Mouse (Mus musculus) brain, embryonic 14.5 days (tissue): ENCODE measurements around the gene Rps6kb1.

Experiments
- CTCF ChIP-seq: fragments of 200-500 bp; IDR thresholded peaks from 2 replicates; pipeline ENCODE4 v1.5.1; 2012; ENCODE audit warnings: inconsistent platforms, mild to moderate bottlenecking, moderate library complexity, borderline replicate concordance; ENCODE audit not compliant: insufficient read depth, insufficient read length; ENCODE audit errors: extremely low read depth
- POLR2A ChIP-seq: fragments of 200-500 bp; IDR thresholded peaks from 2 replicates; pipeline ENCODE4 v1.6.1; 2012; ENCODE audit warnings: mild to moderate bottlenecking, inconsistent platforms, borderline replicate concordance; ENCODE audit not compliant: poor library complexity, insufficient read depth, insufficient read length, severe bottlenecking; ENCODE audit errors: extremely low read depth

DNA sequence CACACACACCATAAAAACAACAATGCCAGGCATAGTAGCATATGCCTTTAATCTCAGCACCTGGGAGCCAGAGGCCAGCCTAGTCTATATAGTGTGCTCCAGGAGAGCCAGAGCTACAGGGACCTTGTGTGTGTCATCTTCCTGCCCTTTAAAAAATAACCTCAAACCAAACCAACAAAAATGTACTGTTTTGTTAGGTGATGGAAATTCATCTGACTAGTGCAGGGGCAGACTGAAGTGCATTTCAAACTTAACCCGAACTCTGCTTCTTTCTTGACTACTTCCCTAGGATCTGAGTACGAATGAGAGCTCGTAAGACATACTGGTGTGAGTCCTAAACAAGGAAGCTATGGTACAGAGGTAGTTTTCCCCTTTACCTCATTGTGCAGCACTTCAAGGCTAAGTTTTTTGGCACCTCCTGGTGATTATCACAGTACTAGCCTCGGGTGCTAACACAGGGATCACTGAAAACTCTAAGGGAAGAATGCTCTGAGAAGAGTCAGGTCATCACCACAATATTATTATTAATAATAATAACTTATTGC lies 46.8 kb upstream of the Rps6kb1 start:
- TF ChIP-seq CTCF = no peak
- no peak for TF ChIP-seq POLR2A
